Mouse (Mus musculus) CH12.LX (cell line): ENCODE results near the gene Ccer2. TPM values are rescaled to one million over a fixed set of nuclear protein-coding genes. Genes with fewer than 3 reads are reported as not detected.

Source experiments
- DNase-seq: peaks from one replicate; pipeline ENCODE4 v3.0.0-alpha.2; 2013; ENCODE audit errors: extremely low read depth
- H3K27ac ChIP-seq: 2 replicates; pipeline ENCODE4 v1.5.1; 2012; ENCODE audit warnings: low read depth, mild to moderate bottlenecking, control low read depth, moderate library complexity; ENCODE audit not compliant: insufficient read depth
- H3K27me3 ChIP-seq: replicated peaks from 2 replicates; pipeline ENCODE3; 2012; ENCODE audit warnings: inconsistent platforms
- H3K36me3 ChIP-seq, 2 experiments: replicated peaks in 1 of 2; 2 replicates each; pipeline versions ENCODE3 to v1.6.1; 2012; ENCODE audit warnings: inconsistent platforms in 1 of 2, low read length in 1 of 2, mild to moderate bottlenecking in 1 of 2, mixed read lengths in 1 of 2, moderate library complexity in 1 of 2; ENCODE audit not compliant: control insufficient read depth in 1 of 2, insufficient read depth in 1 of 2
- H3K4me1 ChIP-seq, 2 experiments: 2 replicates each; pipeline ENCODE4 v1.6.1; 2012; ENCODE audit warnings: inconsistent platforms in 1 of 2, moderate library complexity in 1 of 2; ENCODE audit not compliant: insufficient read depth in 2 of 2, control insufficient read depth in 1 of 2
- H3K4me2 ChIP-seq: 2 replicates; pipeline ENCODE4 v1.6.1; 2012; ENCODE audit warnings: low read depth, mild to moderate bottlenecking, control low read depth; ENCODE audit not compliant: poor library complexity, insufficient read depth, severe bottlenecking
- H3K4me3 ChIP-seq, 3 experiments: fragments of 150-350 bp in 1 of 3; sonication (generic) in 1 of 3; replicated peaks in 1 of 3; 2 replicates each; pipeline versions ENCODE3 to v1.5.1; 2011 to 2012; ENCODE audit warnings: low read depth in 2 of 3, low read length in 2 of 3, mild to moderate bottlenecking in 2 of 3, moderate library complexity in 2 of 3, control low read depth in 1 of 3, improper control_type of control experiment in 1 of 3, inconsistent platforms in 1 of 3, mixed read lengths in 1 of 3; ENCODE audit not compliant: poor library complexity in 1 of 3
- H3K79me2 ChIP-seq: replicated peaks from 2 replicates; pipeline ENCODE4 v1.6.1; 2012; ENCODE audit warnings: mild to moderate bottlenecking, moderate library complexity; ENCODE audit not compliant: control insufficient read depth, poor library complexity, insufficient read depth, severe bottlenecking; ENCODE audit errors: extremely low read depth
- H3K9ac ChIP-seq: 2 replicates; pipeline ENCODE4 v1.6.1; 2012; ENCODE audit warnings: low read depth, mild to moderate bottlenecking, control low read depth, moderate library complexity; ENCODE audit not compliant: insufficient read depth
- H3K9me3 ChIP-seq: replicated peaks from 2 replicates; pipeline ENCODE3; 2012; ENCODE audit warnings: low read length, inconsistent platforms, mixed read lengths
- ELF1 ChIP-seq: IDR thresholded peaks from 2 replicates; pipeline ENCODE4 v1.6.1; 2014; ENCODE audit warnings: low read depth, mild to moderate bottlenecking, inconsistent platforms, low read length, improper control_type of control experiment
- ETS1 ChIP-seq: conservative IDR thresholded peaks from 2 replicates; pipeline ENCODE4 v1.6.1; 2012; ENCODE audit warnings: low read depth, mild to moderate bottlenecking, inconsistent platforms, low read length, improper control_type of control experiment, moderate library complexity
- GABPA ChIP-seq: IDR thresholded peaks from 2 replicates; pipeline ENCODE4 v1.6.1; 2012; ENCODE audit warnings: low read depth, low read length, improper control_type of control experiment, inconsistent platforms; ENCODE audit not compliant: insufficient replicate concordance
- IRF4 ChIP-seq: IDR thresholded peaks from 2 replicates; pipeline ENCODE4 v1.6.1; 2014; ENCODE audit warnings: low read depth, mild to moderate bottlenecking, inconsistent platforms, low read length, improper control_type of control experiment
- JUND ChIP-seq: conservative IDR thresholded peaks from 2 replicates; pipeline ENCODE4 v1.6.1; 2011; ENCODE audit warnings: low read depth, low read length, improper control_type of control experiment
- KAT2A ChIP-seq: IDR thresholded peaks from 2 replicates; pipeline ENCODE4 v1.6.1; 2012; ENCODE audit warnings: low read length, improper control_type of control experiment, inconsistent platforms; ENCODE audit not compliant: insufficient replicate concordance
- MAX ChIP-seq: IDR thresholded peaks from 2 replicates; pipeline ENCODE4 v1.6.1; 2011; ENCODE audit warnings: low read length, improper control_type of control experiment
- MEF2A ChIP-seq: IDR thresholded peaks from 2 replicates; pipeline ENCODE4 v1.6.1; 2014; ENCODE audit warnings: low read depth, mild to moderate bottlenecking, inconsistent platforms, low read length, improper control_type of control experiment, borderline replicate concordance
- NRF1 ChIP-seq: IDR thresholded peaks from 2 replicates; pipeline ENCODE4 v1.6.1; 2014; ENCODE audit warnings: low read depth, mild to moderate bottlenecking, inconsistent platforms, low read length, improper control_type of control experiment, moderate library complexity
- POLR2A ChIP-seq: IDR thresholded peaks from 2 replicates; pipeline ENCODE4 v1.6.1; 2011; ENCODE audit warnings: low read depth, mild to moderate bottlenecking, improper control_type of control experiment, low read length
- POLR2AphosphoS2 ChIP-seq: IDR thresholded peaks from 2 replicates; pipeline ENCODE4 v1.6.1; 2011; ENCODE audit warnings: low read depth, low read length, improper control_type of control experiment
- RAD21 ChIP-seq: IDR thresholded peaks from 2 replicates; pipeline ENCODE4 v1.6.1; 2011; ENCODE audit warnings: low read depth, mild to moderate bottlenecking, low read length, improper control_type of control experiment, moderate library complexity
- RCOR1 ChIP-seq: conservative IDR thresholded peaks from 2 replicates; pipeline ENCODE4 v1.6.1; 2012; ENCODE audit warnings: low read depth, mild to moderate bottlenecking, inconsistent platforms, low read length, improper control_type of control experiment
- SIN3A ChIP-seq: IDR thresholded peaks from 2 replicates; pipeline ENCODE4 v1.6.1; 2012; ENCODE audit warnings: low read length, improper control_type of control experiment, inconsistent platforms
- SMC3 ChIP-seq: IDR thresholded peaks from 2 replicates; pipeline ENCODE4 v1.6.1; 2011; ENCODE audit warnings: low read depth, low read length, improper control_type of control experiment
- USF2 ChIP-seq: conservative IDR thresholded peaks from 2 replicates; pipeline ENCODE4 v1.6.1; 2011; ENCODE audit warnings: low read depth, low read length, improper control_type of control experiment
- ZMIZ1 ChIP-seq: IDR thresholded peaks from 2 replicates; pipeline ENCODE4 v1.6.1; 2012; ENCODE audit warnings: low read depth, mild to moderate bottlenecking, inconsistent platforms, low read length, improper control_type of control experiment
- ZNF384 ChIP-seq: IDR thresholded peaks from 2 replicates; pipeline ENCODE4 v1.6.1; 2012; ENCODE audit warnings: low read depth, low read length, improper control_type of control experiment, inconsistent platforms
- dilution Hi-C: fragments of 300-500 bp; cut with MboI; formaldehyde crosslinking; loops from 2 replicates; pipeline ENCODE4 v1.14.3; 2020; ENCODE audit warnings: low sequenced_read_pairs; ENCODE audit not compliant: extremely low pct_unique_long_range_greater_than_20kb, extremely low pct_ligation_motif_present
- in situ Hi-C: fragments of 300-500 bp; cut with MboI; formaldehyde crosslinking; loops from 3 replicates; pipeline ENCODE4 v1.14.3; 2019; ENCODE audit warnings: low sequenced_read_pairs, low pct_ligation_motif_present, low pct_unique_long_range_greater_than_20kb, mixed read lengths
- polyA plus RNA-seq: library from polyadenylated mRNA; unstranded; fragments of >175 nt; gene quantifications from 2 replicates; pipeline ENCODE4 v1.2.1, GENCODE M21; 2012; ENCODE audit warnings: low read depth; ENCODE audit not compliant: insufficient read length
- total RNA-seq, 2 experiments: library from RNA; depleted of rRNA; stranded (reverse); fragments of 300-350 nt in 1 of 2; fragments of >200 nt in 1 of 2; gene quantifications; 2 replicates each; pipeline ENCODE4 v1.2.3; 2012 to 2014

Ccer2 gene
- total RNA-seq (2012; rRNA removed) (0.17 TPM in 1 of 2 replicates, not detected in the other), total RNA-seq (2014; rRNA removed) (not detected in 2 replicates), polyA plus RNA-seq (not detected in 2 replicates)

DNA sequence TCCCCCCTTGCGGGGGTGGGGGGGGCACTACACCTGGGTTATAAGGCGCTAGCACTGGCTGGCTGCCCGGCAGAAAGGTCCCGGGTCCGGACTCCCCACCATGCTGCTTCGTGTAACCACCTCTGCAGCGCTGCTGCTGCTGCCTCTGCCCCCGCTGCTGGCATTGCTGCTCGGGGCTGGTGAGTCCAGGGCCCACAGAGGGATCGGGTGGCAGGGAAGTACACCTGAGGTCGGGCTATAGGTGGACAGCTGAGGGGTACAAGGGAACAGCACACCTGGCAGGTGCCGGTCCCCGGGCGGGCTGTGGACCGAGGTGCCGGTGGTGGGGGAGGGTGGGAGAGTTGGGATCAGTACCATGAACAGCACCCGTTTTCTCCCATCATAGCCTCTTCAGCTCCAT lies at the start of gene Ccer2:
TSS of gene Ccer2 (plus strand) at position 96 of the 400 bp plus-strand sequence.
- Histone ChIP-seq H3K36me3 (peaks cover 52 to 77% of the 10 kb centered on the region in 2 experiments), H3K4me1 (0 out of 4 replicates have a peak, but pooled peaks cover 0 to 2% of the 10 kb centered on the region in 2 experiments), H3K79me2 (no peaks in the 10 kb centered on the region), H3K27me3 (no peaks in the 10 kb centered on the region), H3K27ac (no peak within 1 kb of the TSS), H3K4me3 (no peak within 1 kb of the TSS), H3K9ac (no peak within 1 kb of the TSS), H3K9me3 (no peaks in the 10 kb centered on the region), H3K4me2 (no peak within 1 kb of the TSS)
- in situ Hi-C loops, result no loop called here
- no peak for DNase-seq
- TF ChIP-seq GABPA (no peak), POLR2A (no peak), IRF4 (no peak), JUND (no peak), KAT2A (no peak), MEF2A (no peak), POLR2AphosphoS2 (no peak), ZMIZ1 (no peak), RAD21 (no peak), ETS1 (no peak), RCOR1 (no peak), SMC3 (no peak), SIN3A (no peak)
- dilution Hi-C loops, result no loop called here

DNA sequence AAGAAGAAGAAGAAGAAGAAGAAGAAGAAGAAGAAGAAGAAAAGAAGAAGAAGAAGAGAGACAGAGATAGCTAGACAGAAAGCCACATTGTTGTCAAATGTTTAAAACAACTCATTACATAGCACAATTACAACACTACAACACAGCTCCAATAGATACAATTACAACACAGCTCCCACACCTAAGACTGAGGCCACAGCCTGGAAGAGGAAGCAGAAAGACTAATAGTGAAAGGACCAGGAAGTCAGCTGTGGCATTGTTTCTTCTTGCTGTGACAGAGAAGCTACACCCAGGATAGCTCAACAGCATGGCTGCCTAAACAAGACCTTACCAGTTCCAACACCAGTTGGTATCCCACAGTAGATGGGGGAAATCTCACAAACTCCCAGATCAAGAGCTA lies 46.5 kb upstream of the Ccer2 start:
- Histone ChIP-seq H3K4me3 (peak overlapping the region in 2 of 3 experiments; percentile 1 to 18), H3K9ac (no peak overlapping the region), H3K4me1 (peaks cover under 1 to 14% of the 10 kb centered on the region in 2 experiments; a peak in 2 of 4 replicates), H3K79me2 (no peaks in the 10 kb centered on the region), H3K27ac (no peak overlapping the region), H3K36me3 (no peaks in the 10 kb centered on the region), H3K27me3 (no peaks in the 10 kb centered on the region), H3K4me2 (peak overlapping the region; percentile 1; the same call in 1 of the 2 replicates), H3K9me3 (no peaks in the 10 kb centered on the region)
- dilution Hi-C loops, result no loop called here
- DNase-seq, result peak; percentile 34
- in situ Hi-C loops, result no loop called here
- TF ChIP-seq POLR2A (no peak), MAX (no peak), ELF1 (peak; percentile 41), ZNF384 (no peak), NRF1 (no peak), USF2 (no peak)
